Mouse (Mus musculus): ENCODE data around the gene Ptgdr2.

DNA sequence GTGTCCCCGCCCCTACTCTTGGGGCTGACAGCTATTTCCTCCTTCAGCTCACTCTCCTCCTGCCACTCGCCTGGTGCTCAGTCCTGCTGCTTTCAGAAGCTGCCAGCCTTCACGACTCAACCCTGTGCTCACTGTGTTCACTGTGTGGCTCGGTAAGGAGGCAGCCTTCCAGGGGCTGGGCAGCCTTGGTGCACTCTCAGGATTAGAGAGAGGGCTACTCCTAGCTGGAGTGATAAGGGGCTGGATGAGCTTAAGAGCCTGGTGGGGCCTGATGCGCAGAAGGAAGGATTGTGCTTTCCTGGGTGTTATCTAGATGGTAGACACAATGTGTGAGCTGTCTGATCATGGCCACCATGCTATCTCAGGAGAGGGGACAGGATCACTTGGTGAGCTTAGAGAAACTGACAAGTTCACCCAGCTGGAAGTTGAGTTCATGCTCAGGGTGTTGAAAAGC, at the start of gene Ptgdr2:
- TF ChIP-seq CTCF (IDR thresholded peaks at IDR 0.05; ENCODE audit: insufficient read depth, low read depth, low read length) (no peak), POLR2A (IDR thresholded peaks at IDR 0.05; ENCODE audit: insufficient read depth, low read depth, low read length) (no peak)
